Mouse (Mus musculus) lung, postnatal 0 days (tissue): Measurements from ENCODE around the gene Ppih. TPM values are rescaled to one million over a fixed set of nuclear protein-coding genes. Genes with fewer than 3 reads are reported as not detected.

Source experiments
- ATAC-seq: fragments of 200-750 bp; cut with Nextera tagmentation; 2 replicates; pipeline ENCODE4 v1.8.0; 2017; ENCODE audit warnings: moderate library complexity
- DNase-seq: peaks from one replicate; pipeline ENCODE4 v3.0.0-alpha.2; 2016; ENCODE audit warnings: low spot score
- H3K27ac ChIP-seq: fragments of 300-500 bp; sonication (generic); 2 replicates; pipeline ENCODE4 v1.5.1; 2014; ENCODE audit warnings: antibody characterized with exemption, mild to moderate bottlenecking, low read length, mixed read lengths
- H3K27me3 ChIP-seq: fragments of 300-500 bp; sonication (generic); replicated peaks from 2 replicates; pipeline ENCODE4 v1.6.1; 2014; ENCODE audit warnings: low read length, mixed read lengths; ENCODE audit not compliant: insufficient read depth
- H3K36me3 ChIP-seq: fragments of 300-500 bp; sonication (generic); 2 replicates; pipeline ENCODE4 v1.6.1; 2014; ENCODE audit warnings: low read length, mixed read lengths; ENCODE audit not compliant: insufficient read depth
- H3K4me1 ChIP-seq: fragments of 300-500 bp; sonication (generic); 2 replicates; pipeline ENCODE4 v1.6.1; 2014; ENCODE audit warnings: antibody characterized with exemption, low read depth, low read length, mixed read lengths; ENCODE audit not compliant: insufficient read depth
- H3K4me2 ChIP-seq: fragments of 300-500 bp; sonication (generic); replicated peaks from 2 replicates; pipeline ENCODE4 v1.6.1; 2014; ENCODE audit warnings: low read depth, mild to moderate bottlenecking, low read length, moderate library complexity, mixed read lengths
- H3K4me3 ChIP-seq: fragments of 300-500 bp; sonication (generic); 2 replicates; pipeline ENCODE4 v1.5.1; 2014; ENCODE audit warnings: low read depth, low read length
- H3K9ac ChIP-seq: fragments of 300-500 bp; sonication (generic); replicated peaks from 2 replicates; pipeline ENCODE4 v1.6.1; 2014; ENCODE audit warnings: low read depth, mild to moderate bottlenecking
- H3K9me3 ChIP-seq: fragments of 300-500 bp; sonication (generic); 2 replicates; pipeline ENCODE4 v1.6.1; 2016; ENCODE audit warnings: low read length, mixed read lengths
- CTCF ChIP-seq: IDR thresholded peaks from 2 replicates; pipeline ENCODE4 v1.5.1; 2016; ENCODE audit warnings: antibody characterized with exemption, mild to moderate bottlenecking
- EP300 ChIP-seq: IDR thresholded peaks from 2 replicates; pipeline ENCODE4 v1.6.1; 2016; ENCODE audit warnings: antibody characterized with exemption, mild to moderate bottlenecking, control low read depth
- WGBS: fragments of 180-500 bp; shearing (Covaris S2); extraction: QIAGEN DNeasy Blood & Tissue Kit; methylation state at CpG from one replicate; pipeline ENCODE4 v1.1.7; 2014; 5-methylcytosine and 5-hydroxymethylcytosine counted together
- polyA plus RNA-seq: library from polyadenylated mRNA; unstranded; fragments of >200 nt; fragmentation: Nextera tagmentation; extraction: Ambion mirVana; gene quantifications from 2 replicates; pipeline ENCODE4 v1.2.1, GENCODE M21; 2015

Gene Ppih
- polyA plus RNA-seq, 1 experiment from 2014 or later = 25.7 TPM

DNA sequence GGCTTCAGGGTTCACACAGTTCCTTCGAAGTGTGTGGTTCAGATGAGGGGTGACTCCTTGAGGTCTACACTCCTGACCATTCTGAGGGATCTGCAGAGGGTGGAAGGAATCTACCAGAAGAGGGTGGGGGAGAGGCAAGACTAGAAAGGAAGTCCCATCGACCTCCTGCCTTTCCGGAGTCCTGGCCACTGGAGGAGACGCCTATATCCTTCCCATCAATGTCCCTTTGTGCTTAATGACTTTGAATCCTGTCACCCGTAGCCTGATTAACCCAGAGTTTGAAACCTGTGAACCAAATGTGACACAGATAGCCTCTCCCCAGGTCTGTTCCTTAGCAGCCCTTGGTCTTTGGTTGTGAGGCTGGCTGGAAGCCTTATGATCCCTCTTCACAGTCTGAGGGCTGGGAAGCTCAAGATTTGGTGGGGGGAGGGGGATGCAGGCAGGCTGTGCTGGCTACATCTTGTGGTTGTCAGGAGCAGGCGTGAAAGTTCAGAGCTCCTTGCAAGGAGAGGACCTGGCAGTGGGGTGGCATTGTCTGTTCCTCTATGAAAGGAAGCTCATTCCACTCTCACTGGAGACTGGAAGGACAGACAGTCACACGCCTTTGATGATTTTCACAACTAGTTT, 59.1 kb downstream of the Ppih start:
- H3K36me3 ChIP-seq = no peaks in the 10 kb centered on the region
- H3K9me3 ChIP-seq = no peaks in the 10 kb centered on the region
- no peaks in the 10 kb centered on the region for H3K4me1 ChIP-seq
- TF ChIP-seq EP300 = peak; percentile 86
- TF ChIP-seq CTCF = no peak; the same call in 1 of the 2 replicates
- 53% methylated on average over 7 of the region's 7 CpGs for WGBS
- H3K4me2 ChIP-seq = no peak overlapping the region
- H3K27me3 ChIP-seq = no peaks in the 10 kb centered on the region
- H3K9ac ChIP-seq = no peak overlapping the region
- DNase-seq (peak; percentile 53), ATAC-seq (peak; percentile 74)
- no peak overlapping the region for H3K4me3 ChIP-seq
- H3K27ac ChIP-seq = peak overlapping the region; percentile 77

DNA sequence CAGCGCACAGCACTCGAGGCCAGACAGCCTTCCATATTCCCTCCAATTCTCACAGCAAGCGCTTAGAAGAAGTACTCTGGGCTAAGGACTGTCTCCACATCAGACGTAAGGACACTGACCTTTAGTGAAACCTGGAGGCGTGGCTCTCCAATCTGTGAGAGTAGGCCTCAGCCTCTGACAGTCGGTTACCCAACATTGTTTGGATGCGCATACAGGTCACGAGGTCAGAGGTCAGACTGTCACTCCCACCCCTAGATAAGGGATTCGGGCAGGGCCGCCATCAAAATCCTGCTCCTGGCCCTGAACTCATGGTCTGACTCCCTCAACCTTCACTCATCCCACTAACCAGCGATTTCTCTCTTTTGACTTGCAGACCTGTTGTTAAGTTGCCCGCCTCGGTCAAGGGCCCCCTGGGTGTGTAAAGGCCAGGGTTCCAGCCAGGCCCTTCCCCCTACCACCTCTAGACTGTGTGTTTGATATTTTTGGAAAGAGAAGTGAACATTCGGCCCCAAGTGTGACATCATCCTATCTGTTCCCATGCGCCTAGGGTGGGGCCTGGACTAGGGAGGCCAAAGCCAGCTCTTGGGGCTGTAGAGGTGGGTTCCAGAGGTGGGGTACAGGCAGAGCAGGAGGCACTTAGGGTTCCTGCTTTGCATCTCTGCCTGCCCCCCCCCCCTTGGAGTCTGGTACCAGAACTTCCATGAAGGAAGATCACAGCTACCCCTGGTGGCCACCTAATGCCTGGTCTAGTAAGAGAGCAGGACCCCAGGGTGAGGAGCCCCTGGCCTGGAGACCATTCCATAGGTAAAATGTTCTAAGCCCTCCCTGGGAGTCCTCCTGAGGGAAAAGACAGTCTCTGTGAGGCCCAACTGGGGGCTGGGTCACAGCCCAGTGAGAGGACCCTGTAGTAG, 60.7 kb downstream of the Ppih start:
- Histone ChIP-seq H3K4me2 (no peak overlapping the region), H3K9ac (no peak overlapping the region), H3K27ac (no peak overlapping the region), H3K4me3 (no peak overlapping the region), H3K36me3 (no peaks in the 10 kb centered on the region), H3K9me3 (no peaks in the 10 kb centered on the region), H3K4me1 (no peaks in the 10 kb centered on the region), H3K27me3 (no peaks in the 10 kb centered on the region)
- ATAC-seq (no peak), DNase-seq (no peak)
- WGBS = 81% methylated on average over 15 of the region's 15 CpGs
- TF ChIP-seq CTCF = peak; percentile 46
- TF ChIP-seq EP300 = no peak

DNA sequence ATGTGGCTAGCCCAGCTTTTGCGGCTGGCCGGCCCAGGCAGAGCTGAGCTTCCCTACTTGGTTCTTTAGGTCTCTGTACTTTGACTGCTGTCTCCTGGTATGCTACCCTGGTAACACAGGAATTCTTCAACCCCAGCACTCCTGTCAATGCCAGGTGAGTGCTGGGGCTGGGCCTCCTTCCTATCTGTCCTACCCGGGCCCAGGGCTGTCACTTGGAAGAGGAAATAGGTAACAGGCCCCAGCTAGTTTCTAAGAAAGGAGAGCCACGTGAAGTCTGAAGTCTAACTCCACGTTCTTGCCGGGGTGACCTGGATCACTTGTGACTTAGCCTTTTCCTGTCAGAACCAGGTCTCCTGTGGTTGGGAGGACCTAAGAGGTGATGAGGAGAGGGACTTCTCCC, 63.3 kb downstream of the Ppih start:
- no peak overlapping the region for H3K4me3 ChIP-seq

DNA sequence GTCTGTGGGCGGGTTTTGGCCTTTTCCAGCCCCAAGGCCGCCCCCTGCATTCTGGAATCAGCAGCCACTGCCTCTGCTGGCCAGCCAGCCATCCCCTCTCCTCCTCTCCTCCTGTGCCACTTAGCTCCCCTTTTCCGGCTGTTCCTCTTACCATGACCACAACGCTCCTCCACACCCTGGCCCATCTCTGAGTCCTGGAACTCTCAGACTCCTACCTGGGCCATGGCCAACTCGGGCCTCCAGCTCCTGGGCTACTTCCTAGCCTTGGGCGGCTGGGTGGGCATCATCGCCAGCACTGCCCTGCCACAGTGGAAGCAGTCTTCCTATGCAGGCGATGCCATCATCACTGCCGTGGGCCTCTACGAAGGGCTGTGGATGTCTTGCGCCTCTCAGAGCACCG, 65.0 kb downstream of the Ppih start, which contains the start of gene Cldn19:
TSS of gene Cldn19 (plus strand) at position 64 of the 400 bp plus-strand sequence.
- Histone ChIP-seq H3K4me1 (0 out of 2 replicates have a peak, but pooled peaks cover 6% of the 10 kb centered on the region), H3K9ac (no peak within 1 kb of the TSS), H3K36me3 (no peaks in the 10 kb centered on the region), H3K27me3 (no peaks in the 10 kb centered on the region), H3K4me2 (no peak within 1 kb of the TSS), H3K27ac (no peak within 1 kb of the TSS), H3K4me3 (no peak within 1 kb of the TSS), H3K9me3 (no peaks in the 10 kb centered on the region)
- DNase-seq (no peak), ATAC-seq (no peak)
- TF ChIP-seq CTCF = no peak
- no peak for TF ChIP-seq EP300
- 78% methylated on average over 12 of the region's 12 CpGs for WGBS

More for the DNA sequence above, 63.3 kb downstream of the Ppih start:
- H3K4me2 ChIP-seq = no peak overlapping the region
- no peak overlapping the region for H3K9ac ChIP-seq
- no peak for TF ChIP-seq EP300
- no peak for TF ChIP-seq CTCF
- H3K9me3 ChIP-seq = no peaks in the 10 kb centered on the region
- H3K27ac ChIP-seq = no peak overlapping the region
- H3K36me3 ChIP-seq = no peaks in the 10 kb centered on the region
- no peaks in the 10 kb centered on the region for H3K27me3 ChIP-seq
- 0 out of 2 replicates have a peak, but pooled peaks cover 6% of the 10 kb centered on the region for H3K4me1 ChIP-seq
- DNase-seq = no peak
- no peak for ATAC-seq
- 51% methylated on average over 6 of the region's 6 CpGs for WGBS

DNA sequence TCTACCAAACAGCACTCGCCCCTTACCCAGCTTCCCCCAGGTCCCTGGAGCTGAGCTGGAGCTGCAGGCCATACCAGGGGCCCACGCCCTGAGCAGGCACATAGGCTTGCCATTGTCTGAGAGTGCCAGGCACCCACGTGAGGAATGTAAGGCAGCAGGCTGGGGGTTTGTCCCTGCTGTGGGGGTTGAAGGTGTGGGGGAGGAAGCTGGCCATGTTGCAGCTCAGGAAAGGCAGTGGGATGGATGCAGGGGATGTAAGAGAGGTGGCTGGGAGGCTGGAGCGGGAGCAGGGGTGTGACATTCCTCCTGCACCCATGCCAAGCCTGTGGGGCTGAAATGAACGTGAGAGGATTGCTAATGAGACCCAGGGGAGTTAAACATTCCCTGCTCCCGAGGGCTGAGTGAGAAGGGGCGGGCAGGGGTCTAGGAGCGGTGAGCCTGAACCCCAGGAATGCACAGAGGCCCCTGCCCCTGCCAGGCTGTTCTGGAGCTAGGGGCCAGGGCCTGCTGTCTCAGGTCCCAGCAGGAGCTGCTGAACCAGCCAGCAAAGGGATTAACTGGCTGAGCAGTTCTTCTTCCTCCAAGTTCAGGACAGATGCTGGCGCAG, 66.2 kb downstream of the Ppih start:
- Histone ChIP-seq H3K9ac (no peak overlapping the region), H3K4me1 (0 out of 2 replicates have a peak, but pooled peaks cover 6% of the 10 kb centered on the region), H3K4me2 (no peak overlapping the region), H3K36me3 (no peaks in the 10 kb centered on the region), H3K4me3 (no peak overlapping the region), H3K9me3 (no peaks in the 10 kb centered on the region), H3K27ac (no peak overlapping the region), H3K27me3 (no peaks in the 10 kb centered on the region)
- TF ChIP-seq CTCF = no peak
- TF ChIP-seq EP300 = no peak
- 43% methylated on average over 9 of the region's 9 CpGs for WGBS
- ATAC-seq (peak; percentile 47), DNase-seq (no peak)
